Mouse (Mus musculus): ENCODE measurements around the gene Tctex1d4. TPM values are rescaled to one million over a fixed set of nuclear protein-coding genes. Genes with fewer than 3 reads are reported as not detected.

The Tctex1d4 gene
- polyA plus RNA-seq, 1 experiment from 2014 or later = 3.6 TPM

DNA sequence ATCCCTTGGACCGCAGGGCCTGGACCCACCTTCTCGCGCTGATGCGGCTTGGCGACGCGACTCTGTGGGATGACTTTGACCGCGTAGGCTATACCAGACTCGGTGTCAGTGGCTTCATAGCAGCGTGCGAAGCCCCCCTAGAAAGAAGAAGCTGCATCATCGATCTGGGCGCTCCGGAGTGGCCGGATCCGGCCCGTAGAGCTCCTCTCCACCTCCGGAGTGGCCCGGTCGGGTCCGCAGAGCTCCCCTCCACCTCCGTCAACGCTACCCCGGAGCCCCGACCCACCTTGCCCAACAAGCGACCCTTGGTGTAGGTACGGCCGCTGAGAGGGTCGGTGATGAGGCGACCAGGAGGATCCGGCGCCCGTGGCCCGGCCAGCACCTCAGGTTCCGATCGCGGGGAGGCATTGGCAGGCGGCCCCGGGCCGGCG is 6.8 kb downstream of the Tctex1d4 start:
- H3K27me3 ChIP-seq (ENCODE audit: control insufficient read depth, insufficient read depth, low read depth, low read length) = peaks cover 7% of the 10 kb centered on the region
- H3K4me2 ChIP-seq (ENCODE audit: low read depth, low read length) = peak overlapping the region; percentile 98
- H3K36me3 ChIP-seq (ENCODE audit: control insufficient read depth, insufficient read depth, low read length) = no peaks in the 10 kb centered on the region
- peak overlapping the region; percentile 71 for H3K9ac ChIP-seq (ENCODE audit: low read length)
- no peaks in the 10 kb centered on the region for H3K9me3 ChIP-seq (ENCODE audit: control insufficient read depth, low read length)
- WGBS = under 1% methylated on average over 42 of the region's 42 CpGs
- H3K4me3 ChIP-seq (ENCODE audit: low read length) = peak overlapping the region; percentile 61
- H3K27ac ChIP-seq (ENCODE audit: low read length) = no peak overlapping the region
- peak; percentile 30 for ATAC-seq (ENCODE audit: low read depth)
- peaks cover 12% of the 10 kb centered on the region for H3K4me1 ChIP-seq (replicated peaks; ENCODE audit: control insufficient read depth, insufficient read depth, low read length)

DNA sequence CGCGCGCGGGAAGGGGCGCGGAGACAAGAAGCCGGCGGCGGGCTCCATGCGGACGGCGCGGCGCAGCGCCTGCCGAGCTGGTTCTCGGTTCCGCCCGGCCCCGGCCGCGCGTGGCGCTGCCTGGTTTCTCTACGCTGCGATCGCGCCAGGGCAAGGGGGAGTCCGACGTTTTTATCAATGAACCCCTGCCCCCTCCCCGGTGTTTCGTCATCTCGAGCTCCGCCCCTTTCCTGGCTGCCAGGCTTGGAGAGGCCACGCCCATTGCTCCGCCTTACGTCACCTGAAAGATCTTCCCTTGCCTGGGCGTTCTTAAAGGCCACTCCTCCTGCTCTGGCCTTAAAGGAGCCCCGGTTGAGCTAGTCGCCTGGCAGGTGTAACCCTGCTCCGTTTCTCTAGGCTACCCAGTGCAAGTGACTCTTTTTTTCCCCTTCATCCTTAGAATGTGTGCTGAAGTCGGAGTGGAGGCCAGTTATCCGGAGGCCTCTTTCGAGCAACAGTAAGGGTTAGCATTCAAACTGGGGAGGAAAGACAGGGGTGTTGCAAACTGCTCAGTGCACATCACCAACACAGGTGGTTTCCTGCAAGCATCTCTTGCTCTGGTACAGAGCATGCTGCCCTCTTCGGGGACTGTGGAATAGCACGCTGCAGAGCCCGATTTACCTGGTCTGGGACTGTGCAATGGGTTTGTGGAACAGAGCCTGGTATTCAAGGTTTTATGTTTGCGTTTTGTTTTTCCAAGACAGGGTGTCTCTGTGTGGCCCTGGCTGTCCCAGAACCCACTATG is 7.4 kb downstream of the Tctex1d4 start, which contains the start of gene Plk3:
Plk3 (minus strand) TSS at position 147 of the 784 bp plus-strand sequence.
- Histone ChIP-seq H3K4me3 (ENCODE audit: low read length) (peak within 1 kb of the TSS; percentile 61), H3K4me2 (ENCODE audit: low read depth, low read length) (peak within 1 kb of the TSS; percentile 98), H3K36me3 (ENCODE audit: control insufficient read depth, insufficient read depth, low read length) (no peaks in the 10 kb centered on the region), H3K9ac (ENCODE audit: low read length) (peak within 1 kb of the TSS; percentile 71), H3K4me1 (replicated peaks; ENCODE audit: control insufficient read depth, insufficient read depth, low read length) (peaks cover 12% of the 10 kb centered on the region), H3K27me3 (ENCODE audit: control insufficient read depth, insufficient read depth, low read depth, low read length) (peaks cover 7% of the 10 kb centered on the region), H3K9me3 (ENCODE audit: control insufficient read depth, low read length) (no peaks in the 10 kb centered on the region), H3K27ac (ENCODE audit: low read length) (0 out of 2 replicates have a peak within 1 kb of the TSS, but pooled peaks have one; percentile 2)
- ATAC-seq (ENCODE audit: low read depth) = peak; percentile 92
- WGBS = 2% methylated on average over 37 of the region's 48 CpGs

- H3K4me1 ChIP-seq (replicated peaks; ENCODE audit: control insufficient read depth, insufficient read depth, low read length) = peaks cover 12% of the 10 kb centered on the region
- H3K27me3 ChIP-seq (ENCODE audit: control insufficient read depth, insufficient read depth, low read depth, low read length) = peaks cover 7% of the 10 kb centered on the region
- no peaks in the 10 kb centered on the region for H3K9me3 ChIP-seq (ENCODE audit: control insufficient read depth, low read length)
- no peak overlapping the region for H3K4me2 ChIP-seq (ENCODE audit: low read depth, low read length)
- H3K27ac ChIP-seq (ENCODE audit: low read length) = no peak overlapping the region
- ATAC-seq (ENCODE audit: low read depth) = no peak
- 28% methylated on average over 2 of the region's 2 CpGs for WGBS
- no peak overlapping the region for H3K4me3 ChIP-seq (ENCODE audit: low read length)
- peak overlapping the region; percentile 71; the same call in 1 of the 2 replicates for H3K9ac ChIP-seq (ENCODE audit: low read length)
- no peaks in the 10 kb centered on the region for H3K36me3 ChIP-seq (ENCODE audit: control insufficient read depth, insufficient read depth, low read length)
These were observed 8.0 kb downstream of the Tctex1d4 start for GRCm38 (mm10) chr4:117134601-117134995.

DNA sequence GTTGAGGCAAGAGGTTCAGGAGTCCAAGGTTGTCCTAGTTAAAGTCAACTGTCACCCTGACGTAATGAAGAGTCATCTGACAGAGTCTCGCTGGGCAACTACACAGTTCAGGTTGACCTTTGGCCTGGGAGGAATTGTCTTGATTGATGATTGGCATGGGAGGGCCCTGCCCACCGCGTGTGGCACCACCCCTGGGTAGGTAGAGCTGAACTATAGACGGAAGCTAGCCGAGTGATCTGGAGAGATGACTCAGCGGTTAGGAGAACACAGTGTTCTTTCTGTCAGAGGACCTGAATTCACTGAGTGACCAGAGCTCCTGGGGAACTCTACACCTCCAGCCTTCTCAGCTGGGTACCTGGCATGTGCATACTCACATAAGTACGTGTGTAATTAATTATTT is 9.4 kb downstream of the Tctex1d4 start:
- Histone ChIP-seq H3K27ac (ENCODE audit: low read length) (no peak overlapping the region), H3K4me2 (ENCODE audit: low read depth, low read length) (no peak overlapping the region), H3K4me3 (ENCODE audit: low read length) (no peak overlapping the region), H3K9ac (ENCODE audit: low read length) (no peak overlapping the region), H3K27me3 (ENCODE audit: control insufficient read depth, insufficient read depth, low read depth, low read length) (peaks cover 7% of the 10 kb centered on the region), H3K9me3 (ENCODE audit: control insufficient read depth, low read length) (no peaks in the 10 kb centered on the region), H3K4me1 (replicated peaks; ENCODE audit: control insufficient read depth, insufficient read depth, low read length) (peaks cover 12% of the 10 kb centered on the region), H3K36me3 (ENCODE audit: control insufficient read depth, insufficient read depth, low read length) (no peaks in the 10 kb centered on the region)
- 23% methylated on average over 8 of the region's 8 CpGs for WGBS
- no peak for ATAC-seq (ENCODE audit: low read depth)

- 57% methylated on average over 16 of the region's 17 CpGs for WGBS
- no peaks in the 10 kb centered on the region for H3K36me3 ChIP-seq (ENCODE audit: control insufficient read depth, insufficient read depth, low read length)
- H3K9me3 ChIP-seq (ENCODE audit: control insufficient read depth, low read length) = no peaks in the 10 kb centered on the region
- H3K4me3 ChIP-seq (ENCODE audit: low read length) = no peak overlapping the region
- H3K27ac ChIP-seq (ENCODE audit: low read length) = no peak overlapping the region
- no peaks in the 10 kb centered on the region for H3K27me3 ChIP-seq (ENCODE audit: control insufficient read depth, insufficient read depth, low read depth, low read length)
- no peak overlapping the region for H3K9ac ChIP-seq (ENCODE audit: low read length)
- ATAC-seq (ENCODE audit: low read depth) = no peak
- H3K4me2 ChIP-seq (ENCODE audit: low read depth, low read length) = no peak overlapping the region
- H3K4me1 ChIP-seq (replicated peaks; ENCODE audit: control insufficient read depth, insufficient read depth, low read length) = peaks cover 5% of the 10 kb centered on the region
These were observed 12.0 kb downstream of the Tctex1d4 start for GRCm38 (mm10) chr4:117138295-117139216.

GRCm38 (mm10) chr4:117139217-117139612 is 12.6 kb downstream of the Tctex1d4 start:
- no peaks in the 10 kb centered on the region for H3K36me3 ChIP-seq (ENCODE audit: control insufficient read depth, insufficient read depth, low read length)
- no peak overlapping the region for H3K27ac ChIP-seq (ENCODE audit: low read length)
- no peaks in the 10 kb centered on the region for H3K27me3 ChIP-seq (ENCODE audit: control insufficient read depth, insufficient read depth, low read depth, low read length)
- H3K4me1 ChIP-seq (replicated peaks; ENCODE audit: control insufficient read depth, insufficient read depth, low read length) = peaks cover 3% of the 10 kb centered on the region
- no peak overlapping the region for H3K4me2 ChIP-seq (ENCODE audit: low read depth, low read length)
- no peak overlapping the region for H3K4me3 ChIP-seq (ENCODE audit: low read length)
- H3K9ac ChIP-seq (ENCODE audit: low read length) = no peak overlapping the region
- WGBS = 5% methylated on average over 2 of the region's 2 CpGs
- no peak; the same call in 1 of the 2 replicates for ATAC-seq (ENCODE audit: low read depth)
- no peaks in the 10 kb centered on the region for H3K9me3 ChIP-seq (ENCODE audit: control insufficient read depth, low read length)

GRCm38 (mm10) chr4:117140613-117141012 is 14.0 kb downstream of the Tctex1d4 start:
- no peaks in the 10 kb centered on the region for H3K36me3 ChIP-seq (ENCODE audit: control insufficient read depth, insufficient read depth, low read length)
- no peak for ATAC-seq (ENCODE audit: low read depth)
- H3K27me3 ChIP-seq (ENCODE audit: control insufficient read depth, insufficient read depth, low read depth, low read length) = no peaks in the 10 kb centered on the region
- H3K9ac ChIP-seq (ENCODE audit: low read length) = no peak overlapping the region
- no peak overlapping the region for H3K4me2 ChIP-seq (ENCODE audit: low read depth, low read length)
- no peak overlapping the region for H3K27ac ChIP-seq (ENCODE audit: low read length)
- no peak overlapping the region for H3K4me3 ChIP-seq (ENCODE audit: low read length)
- WGBS = 30% methylated on average over 4 of the region's 4 CpGs
- no peaks in the 10 kb centered on the region for H3K9me3 ChIP-seq (ENCODE audit: control insufficient read depth, low read length)
- no peaks in the 10 kb centered on the region for H3K4me1 ChIP-seq (replicated peaks; ENCODE audit: control insufficient read depth, insufficient read depth, low read length)

DNA sequence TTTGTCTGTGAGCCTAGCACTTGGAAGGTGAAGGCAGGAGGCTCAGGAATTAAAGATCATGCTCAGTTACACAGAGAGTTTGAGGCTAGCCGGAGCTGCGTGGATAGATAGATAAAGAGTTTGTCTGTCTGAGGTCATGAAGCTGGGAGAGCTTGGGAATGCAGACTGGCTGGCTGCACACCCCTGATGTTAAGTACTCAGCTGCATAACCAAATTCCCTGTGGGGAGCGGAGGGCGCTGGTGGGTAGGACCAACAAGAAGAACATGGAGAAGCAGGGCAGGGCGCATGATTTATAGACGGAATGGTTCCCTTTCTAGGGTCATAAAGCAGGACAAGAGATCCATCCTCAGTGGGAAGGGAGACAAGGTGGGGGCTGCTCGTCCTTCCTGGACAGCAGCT is 16.4 kb downstream of the Tctex1d4 start:
- no peak for ATAC-seq (ENCODE audit: low read depth)
- H3K27ac ChIP-seq (ENCODE audit: low read length) = no peak overlapping the region
- no peak overlapping the region for H3K4me3 ChIP-seq (ENCODE audit: low read length)
- H3K4me1 ChIP-seq (replicated peaks; ENCODE audit: control insufficient read depth, insufficient read depth, low read length) = no peaks in the 10 kb centered on the region
- no peaks in the 10 kb centered on the region for H3K27me3 ChIP-seq (ENCODE audit: control insufficient read depth, insufficient read depth, low read depth, low read length)
- WGBS = 37% methylated on average over 7 of the region's 7 CpGs
- H3K9me3 ChIP-seq (ENCODE audit: control insufficient read depth, low read length) = no peaks in the 10 kb centered on the region
- H3K9ac ChIP-seq (ENCODE audit: low read length) = no peak overlapping the region
- H3K36me3 ChIP-seq (ENCODE audit: control insufficient read depth, insufficient read depth, low read length) = no peaks in the 10 kb centered on the region
- no peak overlapping the region for H3K4me2 ChIP-seq (ENCODE audit: low read depth, low read length)

GRCm38 (mm10) chr4:117145248-117145647 is 18.7 kb downstream of the Tctex1d4 start:
- ATAC-seq (ENCODE audit: low read depth) = no peak

More at GRCm38 (mm10) chr4:117145248-117145647, 18.7 kb downstream of the Tctex1d4 start:
- Histone ChIP-seq H3K4me1 (replicated peaks; ENCODE audit: control insufficient read depth, insufficient read depth, low read length) (no peaks in the 10 kb centered on the region), H3K4me2 (ENCODE audit: low read depth, low read length) (no peak overlapping the region), H3K36me3 (ENCODE audit: control insufficient read depth, insufficient read depth, low read length) (peaks cover 6% of the 10 kb centered on the region), H3K4me3 (ENCODE audit: low read length) (no peak overlapping the region), H3K9ac (ENCODE audit: low read length) (no peak overlapping the region), H3K27me3 (ENCODE audit: control insufficient read depth, insufficient read depth, low read depth, low read length) (no peaks in the 10 kb centered on the region), H3K27ac (ENCODE audit: low read length) (no peak overlapping the region), H3K9me3 (ENCODE audit: control insufficient read depth, low read length) (no peaks in the 10 kb centered on the region)
- WGBS = 87% methylated on average over 13 of the region's 13 CpGs

Data from lung, embryonic 16.5 days (tissue).